Mouse (Mus musculus): ENCODE results near the gene Pakap. TPM values are rescaled to one million over a fixed set of nuclear protein-coding genes. Genes with fewer than 3 reads are reported as not detected.

Pakap gene
- total RNA-seq, 2 experiments from 2014 or later, result not detected

Other genes starting within 250 kb of the Pakap start
- gene Palm2, start 133.9 kb upstream of the Pakap start, total RNA-seq (2014; fragmentation: Nextera tagmentation), result not detected in 2 replicates
- gene Palm2, start 133.9 kb upstream of the Pakap start, total RNA-seq (2017), result not detected in 2 replicates
- 0.25 TPM in 1 of 2 replicates, not detected in the other for gene Akap2, start 149.5 kb downstream of the Pakap start, total RNA-seq (2014; fragmentation: Nextera tagmentation)
- 0.04 and 0.42 TPM in 2 replicates for gene Akap2, start 149.5 kb downstream of the Pakap start, total RNA-seq (2017)

All from megakaryocyte-erythroid progenitor cell, adult 5-6 weeks (primary cell).